Mouse (Mus musculus) ES-E14 (cell line): ENCODE results near the gene Sema6c.

ENCODE experiments used
- CHD2 ChIP-seq: IDR thresholded peaks from 2 replicates; pipeline ENCODE4 v1.6.1; 2014; ENCODE audit warnings: mild to moderate bottlenecking, low read depth, low read length, inconsistent platforms
- HCFC1 ChIP-seq: IDR thresholded peaks from 2 replicates; pipeline ENCODE4 v1.6.1; 2012; ENCODE audit warnings: low read length, inconsistent platforms, borderline replicate concordance; ENCODE audit not compliant: insufficient read depth
- MAFK ChIP-seq: IDR thresholded peaks from 2 replicates; pipeline ENCODE4 v1.6.1; 2014; ENCODE audit warnings: mild to moderate bottlenecking, low read depth, low read length, inconsistent platforms; ENCODE audit not compliant: insufficient read depth
- ZC3H11A ChIP-seq: IDR thresholded peaks from 2 replicates; pipeline ENCODE4 v1.6.1; 2012; ENCODE audit warnings: low read depth, mild to moderate bottlenecking, inconsistent platforms, low read length, borderline replicate concordance

DNA sequence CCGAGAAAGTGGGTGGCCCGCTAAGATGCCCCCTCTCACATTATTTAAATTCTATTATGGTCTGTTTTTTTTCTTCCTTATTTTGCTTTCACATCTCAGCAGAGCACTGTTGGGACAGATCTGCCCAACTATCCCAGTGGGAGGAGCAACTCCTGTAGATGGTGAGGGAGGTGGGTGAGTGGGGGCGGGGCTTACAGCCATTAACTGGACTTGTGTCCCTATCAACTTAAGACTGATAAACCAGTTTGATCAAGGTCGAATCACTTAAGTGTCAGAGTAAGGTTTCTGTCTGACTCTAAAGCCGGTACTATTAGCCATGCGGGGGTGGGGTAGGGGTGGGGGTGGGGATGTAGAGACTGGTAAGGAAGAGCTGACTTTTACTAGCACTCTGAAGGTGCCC lies 25.2 kb upstream of the Sema6c start:
- no peak for TF ChIP-seq MAFK
- no peak for TF ChIP-seq CHD2
- TF ChIP-seq HCFC1, result no peak
- TF ChIP-seq ZC3H11A, result no peak
